Mouse (Mus musculus): ENCODE measurements at regions not wholly inside any gene's neighbourhood (a gene's known extent, or its start where the extent isn't known, plus 50 kb on each side); places are given as distances from the start of the nearest gene placed in this dataset.

DNA sequence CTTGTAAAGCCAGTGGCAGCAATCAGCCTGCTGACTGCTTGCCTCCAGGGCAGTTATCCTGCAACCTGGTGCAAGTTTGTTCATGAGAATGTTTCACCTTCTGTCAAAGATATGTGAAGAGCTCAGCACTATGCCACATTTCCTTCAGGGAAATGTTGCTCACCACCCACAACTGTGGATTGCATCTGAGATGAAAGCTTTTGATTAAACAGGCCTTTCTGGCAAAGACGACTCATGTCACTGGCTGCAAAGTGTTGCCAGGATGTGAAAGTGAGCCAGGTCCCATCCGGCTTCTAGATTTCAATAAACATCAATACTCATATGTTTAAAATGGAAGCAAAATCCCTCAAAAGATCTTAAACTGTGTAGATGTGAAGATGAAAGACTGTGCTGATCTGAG is 2121.0 kb downstream of the Gm37988 start:
- no peak for DNase-seq

DNA sequence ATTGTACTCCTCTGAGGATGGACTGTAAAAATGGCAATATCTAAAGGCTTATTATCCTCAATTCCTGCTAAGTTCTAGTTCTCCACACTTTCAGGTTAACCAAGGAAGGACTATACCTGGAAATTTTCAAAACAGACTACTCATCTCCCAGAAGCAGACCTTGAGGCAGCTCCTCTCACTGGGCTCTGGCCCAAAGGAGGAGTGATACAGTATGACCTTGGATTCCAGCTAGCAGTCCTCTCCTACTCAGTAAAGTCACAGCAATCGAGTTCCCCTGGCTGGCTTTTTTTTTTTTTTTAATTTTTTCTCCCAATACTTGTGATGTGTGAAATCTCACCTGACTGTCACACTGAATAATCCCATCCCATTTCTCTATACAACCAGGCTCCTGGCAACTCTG is 2124.2 kb downstream of the Gm37988 start:
- no peak for DNase-seq

DNA sequence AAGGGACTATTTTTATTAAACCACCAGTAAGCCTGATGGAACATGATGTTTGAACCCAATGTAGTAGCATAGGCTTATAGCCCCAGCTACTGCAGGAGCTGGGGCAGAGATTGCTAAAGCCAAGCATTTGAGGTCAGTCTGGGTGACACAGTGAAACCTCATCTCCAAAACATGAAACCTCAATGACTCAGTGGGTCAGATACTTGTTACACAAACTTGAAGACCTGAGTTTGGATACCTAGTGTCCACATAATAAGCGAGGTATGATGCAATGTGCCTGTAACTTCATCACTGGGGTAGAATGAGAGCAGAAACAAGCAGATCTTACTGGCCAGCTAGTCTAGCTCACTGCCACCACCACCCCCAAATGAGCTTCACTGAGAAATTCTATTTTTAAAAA is 2162.1 kb downstream of the Gm37988 start:
- no peak for DNase-seq

DNA sequence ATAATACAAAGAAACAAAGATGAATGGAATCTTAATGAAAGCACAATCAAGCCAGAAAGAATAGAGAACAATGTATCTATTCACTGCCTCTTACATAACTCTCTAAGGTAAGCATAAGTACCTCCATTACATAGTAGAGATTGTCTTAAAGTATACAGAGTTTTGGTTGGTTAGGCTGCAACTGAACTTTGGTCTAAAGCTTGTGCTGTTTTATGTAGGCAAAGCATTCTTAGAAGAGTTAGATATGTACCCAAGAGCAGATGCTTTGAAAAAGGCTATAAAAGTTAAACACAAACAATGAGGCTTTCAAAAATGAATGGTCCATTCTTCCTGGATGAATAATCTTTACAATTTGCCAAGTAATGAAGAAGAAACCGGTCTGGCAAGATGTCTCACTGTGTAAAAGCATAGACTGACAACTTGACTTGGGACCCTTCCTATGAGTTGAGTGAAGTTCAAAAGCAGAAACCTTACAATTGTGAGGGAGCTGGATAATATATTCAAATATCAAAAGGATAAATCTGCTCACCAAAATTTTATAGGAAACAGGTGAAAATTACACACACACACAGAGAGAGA is 2166.1 kb downstream of the Gm37988 start:
- DNase-seq: no peak

DNA sequence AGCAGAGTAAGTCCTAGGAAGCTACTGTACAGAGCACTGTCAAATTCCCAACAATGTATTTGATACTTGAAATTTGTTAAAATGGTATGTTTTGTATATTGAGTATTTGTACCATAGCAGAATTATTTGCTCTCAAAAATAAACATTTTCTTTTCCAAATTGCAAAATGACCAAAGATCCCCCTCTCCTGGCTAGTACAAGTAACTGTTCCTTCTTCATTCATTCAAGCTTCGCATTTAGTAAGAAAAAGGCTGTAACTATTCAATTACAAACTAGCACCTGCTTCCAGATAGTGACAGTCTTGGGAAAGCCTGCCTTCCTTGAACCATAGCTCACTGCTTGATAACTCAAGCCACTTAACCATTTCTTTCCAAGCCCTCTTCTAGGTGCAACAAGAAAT is 2171.9 kb downstream of the Gm37988 start:
- DNase-seq: no peak

DNA sequence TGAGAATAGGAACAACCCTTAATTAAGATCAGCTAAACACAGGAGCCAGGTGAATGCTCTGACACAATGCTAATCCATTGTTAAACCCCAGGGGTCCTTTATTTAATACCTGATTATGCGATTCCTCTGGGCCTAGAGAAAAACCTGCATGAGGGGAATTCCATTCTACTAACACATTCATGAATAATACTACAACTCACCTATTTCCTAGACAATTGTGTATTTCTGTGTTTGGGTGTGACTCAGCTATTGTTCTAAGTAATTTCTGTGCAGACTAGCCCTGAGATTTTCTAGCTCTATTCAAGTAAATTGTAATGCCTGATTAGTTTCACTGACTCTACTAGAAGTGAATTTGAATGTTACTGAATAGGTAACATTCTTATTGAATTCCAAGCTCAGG is 2176.5 kb downstream of the Gm37988 start:
- DNase-seq: no peak

DNA sequence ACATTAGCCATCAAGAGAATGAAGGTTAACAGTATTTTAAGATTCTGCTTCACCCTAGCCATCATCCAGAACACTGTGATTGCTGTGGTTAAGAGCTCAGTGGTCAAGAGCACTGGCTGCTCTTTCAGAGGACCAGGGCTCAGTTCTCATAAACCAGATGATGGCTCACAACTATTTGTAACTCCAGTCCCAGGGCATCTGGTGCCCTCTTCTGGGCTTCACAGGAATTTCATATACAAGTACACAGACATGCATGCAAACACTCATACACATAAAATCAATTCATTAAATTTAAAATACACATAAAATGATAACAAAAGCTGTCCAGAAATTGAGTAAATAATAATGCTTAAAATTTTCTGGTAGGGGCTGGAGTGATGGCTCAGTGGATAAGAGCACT is 2189.9 kb downstream of the Gm37988 start:
- no peak for DNase-seq

DNA sequence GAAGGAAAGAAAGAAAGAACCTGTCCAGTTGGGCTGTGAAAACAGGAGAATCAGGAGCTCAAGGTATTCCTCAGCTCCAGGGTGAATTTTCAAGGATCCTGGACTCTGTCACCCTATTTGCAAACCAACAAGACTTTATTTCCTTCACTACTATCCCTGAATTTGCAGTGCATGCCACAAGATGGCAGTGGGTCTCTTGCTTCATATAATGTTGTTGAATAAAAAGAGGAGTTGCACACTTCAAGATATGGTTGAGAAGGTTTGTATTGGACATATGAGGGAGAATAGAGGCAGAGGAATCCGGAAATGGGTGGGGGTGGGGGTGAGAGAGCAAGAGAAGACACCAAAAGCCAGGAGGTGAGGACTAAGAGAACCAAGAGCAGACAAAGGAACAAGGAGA is 2202.5 kb downstream of the Gm37988 start:
- DNase-seq: peak; percentile 31 to 44
